Comparison of ENCODE assay signal across 8 mouse cellular contexts in genomic region chr1:39901851-39902703, GRCm38 (mm10). TPM values are rescaled to one million over a fixed set of nuclear protein-coding genes. Genes with fewer than 3 reads are reported as not detected.
DNase-seq lines count a peak whose midpoint lies in the region; ATAC-seq and TF ChIP-seq lines count a peak whose summit lies in the region.

No protein-coding gene starts in this region.

- H3K27ac ChIP-seq in bone marrow, adult 2 months (ENCODE audit: control insufficient read depth, insufficient read depth, low read depth, low read length, poor library complexity): peak overlapping the region; percentile 12; the same call in 1 of the 2 replicates
- peak overlapping the region; percentile 100 for H3K27ac ChIP-seq in forebrain, embryonic 10.5 days
- H3K27ac ChIP-seq in hindbrain, embryonic 11.5 days (ENCODE audit: low read depth, low read length): peak overlapping the region; percentile 100
- H3K27ac ChIP-seq in limb, embryonic 13.5 days: peak overlapping the region; percentile 99

- peak overlapping the region; percentile 79 for H3K4me3 ChIP-seq in bone marrow, adult 2 months (replicated peaks; ENCODE audit: control insufficient read depth, low read depth, low read length)
- peak overlapping the region; percentile 91 for H3K4me3 ChIP-seq in forebrain, embryonic 10.5 days
- peak overlapping the region; percentile 97 for H3K4me3 ChIP-seq in hindbrain, embryonic 11.5 days (ENCODE audit: low read depth, low read length)
- H3K4me3 ChIP-seq in limb, embryonic 13.5 days: peak overlapping the region; percentile 96
- H3K4me3 ChIP-seq in myocyte: peak overlapping the region; percentile 83

- peaks cover 27% of the 10 kb centered on the region for H3K27me3 ChIP-seq in forebrain, embryonic 10.5 days (ENCODE audit: poor library complexity, severe bottlenecking)
- H3K27me3 ChIP-seq in hindbrain, embryonic 11.5 days (ENCODE audit: control insufficient read depth, insufficient read depth, low read length): no peaks in the 10 kb centered on the region
- no peaks in the 10 kb centered on the region for H3K27me3 ChIP-seq in limb, embryonic 13.5 days
- no peaks in the 10 kb centered on the region for H3K27me3 ChIP-seq in myocyte (ENCODE audit: control insufficient read depth, insufficient read depth, insufficient read length)

- peak overlapping the region; percentile 54 for H3K4me2 ChIP-seq in hindbrain, embryonic 11.5 days (replicated peaks; ENCODE audit: low read depth, low read length)
- H3K4me2 ChIP-seq in limb, embryonic 13.5 days (replicated peaks): peak overlapping the region; percentile 88
- H3K4me2 ChIP-seq in myocyte (ENCODE audit: low read depth): peak overlapping the region; percentile 96

- peak overlapping the region; percentile 100 for H3K9ac ChIP-seq in hindbrain, embryonic 11.5 days (ENCODE audit: low read depth, low read length)
- peak overlapping the region; percentile 100 for H3K9ac ChIP-seq in limb, embryonic 13.5 days

- DNase-seq in kidney, adult 18-20 months: peak; percentile 44
- no peak for DNase-seq in kidney, adult 8-10 months
- DNase-seq in forebrain, embryonic 10.5 days (ENCODE audit: extremely low spot score, low spot score): peak; percentile 41
- peak; percentile 61 for DNase-seq in hindbrain, embryonic 11.5 days (ENCODE audit: low spot score)
- DNase-seq in thymus, postnatal 4 days: peak; percentile 60

- no peak for TF ChIP-seq CTCF in bone marrow, adult 2 months (IDR thresholded peaks at IDR 0.05; ENCODE audit: control insufficient read depth, insufficient read depth, low read length)

- peaks cover 67% of the 10 kb centered on the region for H3K79me2 ChIP-seq in myocyte (ENCODE audit: control insufficient read depth, insufficient read depth)

- H3K9me3 ChIP-seq in forebrain, embryonic 10.5 days: no peaks in the 10 kb centered on the region
- H3K9me3 ChIP-seq in hindbrain, embryonic 11.5 days (ENCODE audit: control insufficient read depth, low read length): no peaks in the 10 kb centered on the region
- no peaks in the 10 kb centered on the region for H3K9me3 ChIP-seq in limb, embryonic 13.5 days

- H3K36me3 ChIP-seq in forebrain, embryonic 10.5 days (replicated peaks): peaks cover 35% of the 10 kb centered on the region
- no peaks in the 10 kb centered on the region for H3K36me3 ChIP-seq in hindbrain, embryonic 11.5 days (ENCODE audit: control insufficient read depth, insufficient read depth, low read length)
- H3K36me3 ChIP-seq in limb, embryonic 13.5 days: peaks cover 21% of the 10 kb centered on the region
- H3K36me3 ChIP-seq in myocyte (ENCODE audit: control insufficient read depth, insufficient read depth): peaks cover 18% of the 10 kb centered on the region

- H3K4me1 ChIP-seq in bone marrow, adult 2 months (ENCODE audit: control insufficient read depth, insufficient read depth, low read length): peaks cover 9% of the 10 kb centered on the region
- H3K4me1 ChIP-seq in forebrain, embryonic 10.5 days: peaks cover 68% of the 10 kb centered on the region
- peaks cover 13% of the 10 kb centered on the region for H3K4me1 ChIP-seq in hindbrain, embryonic 11.5 days (replicated peaks; ENCODE audit: control insufficient read depth, insufficient read depth, low read length)
- H3K4me1 ChIP-seq in limb, embryonic 13.5 days: peaks cover 53% of the 10 kb centered on the region

- H3ac ChIP-seq in myocyte (ENCODE audit: control insufficient read depth, insufficient read length): peak overlapping the region; percentile 47

- WGBS in bone marrow, adult 2 months: 5% methylated on average over 26 of the region's 26 CpGs
- WGBS in forebrain, embryonic 10.5 days: under 1% methylated on average over 26 of the region's 26 CpGs
- WGBS in hindbrain, embryonic 11.5 days: under 1% methylated on average over 26 of the region's 26 CpGs
- WGBS in limb, embryonic 13.5 days: under 1% methylated on average over 26 of the region's 26 CpGs

- no peak for ATAC-seq in hindbrain, embryonic 11.5 days (ENCODE audit: low FRiP score)
- ATAC-seq in limb, embryonic 13.5 days (ENCODE audit: low FRiP score, low read depth): peak; percentile 16; the same call in 1 of the 2 replicates

- no peak for TF ChIP-seq POLR2A in bone marrow, adult 2 months (IDR thresholded peaks at IDR 0.05; ENCODE audit: borderline replicate concordance, control insufficient read depth, low read depth, low read length)
- no peak for TF ChIP-seq POLR2A in myocyte (IDR thresholded peaks at IDR 0.05; ENCODE audit: insufficient read length, low read depth)

TF ChIP-seq in myocyte, 11 proteins besides CTCF, POLR2A, EP300 and RAD21:
- TF ChIP-seq MAX (IDR thresholded peaks at IDR 0.05; ENCODE audit: low read depth) (no peak), MYOG (IDR thresholded peaks at IDR 0.05; ENCODE audit: control insufficient read depth in 1 of 3, insufficient read depth in 1 of 3, insufficient read length in 2 of 3, low read depth in 2 of 3) (peak in 2 of 3 experiments; percentile 32 to 49), MYOD1 (IDR thresholded peaks at IDR 0.05; ENCODE audit: control insufficient read depth in 1 of 3, insufficient read length in 2 of 3, low read depth in 2 of 3) (peak in 1 of 3 experiments; percentile 65), TCF3 (IDR thresholded peaks at IDR 0.05; ENCODE audit: insufficient read length, low read depth) (peak; percentile 14), REST (IDR thresholded peaks at IDR 0.05; ENCODE audit: insufficient read depth, insufficient read length) (no peak), POLR2AphosphoS2 (IDR thresholded peaks at IDR 0.05; ENCODE audit: insufficient read length, low read depth) (no peak), USF1 (IDR thresholded peaks at IDR 0.05; ENCODE audit: low read depth) (no peak), SRF (IDR thresholded peaks at IDR 0.05; ENCODE audit: control insufficient read depth, insufficient read length, low read depth) (no peak), E2F4 (IDR thresholded peaks at IDR 0.05; ENCODE audit: insufficient read depth) (no peak), TCF12 (IDR thresholded peaks at IDR 0.05; ENCODE audit: insufficient read depth, poor library complexity, severe bottlenecking) (peak; percentile 48), CEBPB (IDR thresholded peaks at IDR 0.05; ENCODE audit: insufficient read depth, poor library complexity, severe bottlenecking) (no peak)

RNA-seq across cellular contexts. Expression of gene Map4k4, which starts 1.4 kb away (rescaled TPM):
- 51.3 and 69.2 TPM in 2 replicates for polyA plus RNA-seq in bone marrow, adult 2 months (2011; ENCODE audit: insufficient read depth, insufficient read length, low replicate concordance, missing spikeins)
- polyA plus RNA-seq in forebrain, embryonic 10.5 days (2016; fragmentation: Nextera tagmentation; extraction: Ambion mirVana): 28.3 and 31.0 TPM in 2 replicates
- polyA plus RNA-seq in hindbrain, embryonic 11.5 days (2014; fragmentation: Nextera tagmentation; extraction: Ambion mirVana): 42.3 and 68.2 TPM in 2 replicates
- polyA plus RNA-seq in limb, embryonic 13.5 days (2015; fragmentation: Nextera tagmentation; extraction: Ambion mirVana): 49.3 and 54.9 TPM in 2 replicates
- 147 TPM for polyA plus RNA-seq in myocyte (2012; fragmentation: generic; extraction: Trizol)

Comparison
In these comparisons a context has a peak if more than half of its experiments do, and no peak if none do; other contexts are left out.
1. DNase-seq: peak in kidney, adult 18-20 months (single experiment), forebrain, embryonic 10.5 days (single experiment), hindbrain, embryonic 11.5 days (single experiment) and thymus, postnatal 4 days (single experiment); none in kidney, adult 8-10 months (0 of 2).
2. H3K27ac ChIP-seq: peak in every context shown above with its lines; median percentile 100 in forebrain, embryonic 10.5 days; 100 in hindbrain, embryonic 11.5 days; 99 in limb, embryonic 13.5 days; 12 in bone marrow, adult 2 months.
3. Peak in every context shown above with its lines, with median percentiles within 50 percentile points of each other: H3K4me3 ChIP-seq and H3K4me2 ChIP-seq.